Mouse (Mus musculus): ENCODE data around the gene Nsun5.
"Not testable (repeated sequence)": the region's sequence is repeated elsewhere in the genome, so short reads cannot be mapped to it uniquely, and the experiment has no call there.

Nsun5 gene

DNA sequence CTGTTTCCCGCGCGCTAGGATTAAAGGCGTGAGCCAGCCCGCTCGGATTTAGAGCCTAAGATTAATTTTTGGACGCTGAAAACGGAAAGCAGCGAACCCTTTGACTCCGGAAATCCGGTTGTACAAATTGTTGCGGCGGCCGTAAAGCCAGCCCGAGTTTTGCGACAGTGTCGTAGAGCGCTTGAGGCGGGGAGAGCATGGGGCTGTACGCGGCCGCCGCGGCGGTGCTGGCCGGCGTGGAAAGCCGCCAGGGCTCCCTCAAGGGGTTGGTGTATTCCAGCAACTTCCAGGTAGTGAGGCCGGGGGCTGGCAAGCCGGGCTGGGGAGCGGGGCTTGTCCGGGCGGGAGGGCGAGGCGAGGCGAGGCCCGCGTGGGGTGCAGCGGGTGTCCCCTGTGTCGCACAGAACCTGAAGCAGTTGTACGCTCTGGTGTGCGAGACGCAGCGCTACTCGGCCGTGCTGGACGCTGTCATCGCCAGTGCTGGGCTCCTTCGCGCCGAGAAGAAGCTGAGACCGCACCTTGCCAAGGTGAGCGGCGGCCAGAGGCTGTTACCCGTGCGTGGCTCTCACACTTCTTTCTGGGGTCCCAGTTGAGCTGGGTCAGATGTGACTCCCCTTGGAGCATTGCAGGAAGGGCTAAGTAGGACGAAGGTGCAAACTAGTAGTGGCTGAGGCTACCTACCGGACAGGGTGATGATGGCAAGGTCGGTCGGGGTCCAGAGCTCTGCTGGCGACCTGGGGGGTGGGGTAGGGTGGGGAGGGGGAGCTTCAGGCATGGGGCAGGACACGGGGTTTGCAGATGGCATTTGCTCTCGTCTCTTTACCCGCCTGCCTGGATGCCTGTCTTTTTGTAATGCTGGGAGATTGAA, at the start of gene Nsun5:
Gene Nsun5 (plus strand): TSS at position 167 of the 868 bp plus-strand sequence.
- DNase-seq: peak; percentile 98

GRCm38 (mm10) chr5:135322197-135322596, 47.6 kb upstream of the Nsun5 start:
- no peak for DNase-seq

DNA sequence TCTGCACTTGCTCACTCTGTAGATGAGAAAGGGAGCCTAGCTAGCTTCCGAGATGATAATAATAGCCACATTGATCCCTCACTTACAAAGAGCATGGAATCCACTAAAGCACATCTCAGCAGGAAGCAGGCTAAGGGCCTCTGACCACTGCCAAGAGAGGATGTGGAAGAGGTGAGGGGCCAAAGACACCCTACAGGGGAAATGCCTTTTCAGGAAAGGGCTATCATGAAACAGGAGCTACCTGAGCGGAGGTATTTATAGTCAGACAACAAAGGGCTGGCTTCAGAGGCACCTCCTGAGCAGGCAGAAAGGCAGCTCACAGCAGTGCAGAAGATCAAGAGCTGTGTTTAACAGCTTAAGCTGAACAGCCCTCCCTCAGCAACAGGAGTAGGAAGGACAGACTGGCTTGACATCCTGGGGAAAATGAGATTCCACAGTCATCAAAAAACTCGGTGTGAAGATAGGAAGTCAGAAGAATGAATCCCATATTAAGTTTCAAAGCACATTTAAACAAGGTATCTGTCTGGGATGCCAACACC, 43.6 kb upstream of the Nsun5 start:
- DNase-seq: no peak

DNA sequence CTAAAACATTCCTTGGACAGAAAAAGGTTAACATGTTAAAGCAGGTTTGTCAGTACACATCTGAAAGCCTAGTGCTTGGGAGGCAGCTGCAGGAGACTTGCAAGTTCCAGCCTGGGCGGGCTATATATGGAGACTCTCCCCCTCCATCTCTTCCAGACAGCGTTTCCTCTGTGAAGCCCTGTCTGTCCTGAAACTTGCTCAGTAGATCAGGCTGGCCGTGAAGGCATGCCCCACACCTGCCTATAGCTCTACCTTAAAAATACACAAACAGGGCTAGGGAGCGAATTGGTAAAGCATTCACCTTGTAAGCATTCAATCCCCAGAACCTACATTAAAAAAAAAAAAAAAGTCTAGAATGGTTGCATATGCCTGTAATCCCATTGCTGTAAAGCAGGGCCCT, 40.3 kb upstream of the Nsun5 start:
- no peak for DNase-seq

- no peak for DNase-seq
These were observed 39.6 kb upstream of the Nsun5 start for GRCm38 (mm10) chr5:135330201-135330600.

GRCm38 (mm10) chr5:135331161-135331560, 38.6 kb upstream of the Nsun5 start:
- no peak for DNase-seq

DNA sequence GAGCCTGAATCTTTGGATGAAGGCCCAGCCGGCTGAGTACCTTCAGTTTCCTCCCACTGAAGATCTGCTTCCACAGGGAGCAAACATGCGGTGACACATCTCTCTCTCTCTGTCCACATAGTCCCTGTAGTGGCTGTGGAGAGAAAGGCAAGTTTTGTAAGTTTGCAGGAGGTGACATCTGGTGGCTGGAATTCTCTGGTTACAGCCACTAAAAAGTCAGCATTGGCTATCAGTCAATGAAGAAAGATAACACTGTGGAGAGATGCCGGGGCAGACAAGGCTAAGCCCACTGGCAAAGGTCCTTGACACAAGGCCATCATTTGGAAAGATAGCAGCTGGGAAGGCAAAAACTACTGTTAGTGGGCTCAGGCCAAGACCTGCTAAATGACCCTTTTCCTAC, 32.2 kb upstream of the Nsun5 start:
- DNase-seq: no peak

- DNase-seq: no peak
These were observed 23.8 kb upstream of the Nsun5 start for GRCm38 (mm10) chr5:135345989-135346388.

DNA sequence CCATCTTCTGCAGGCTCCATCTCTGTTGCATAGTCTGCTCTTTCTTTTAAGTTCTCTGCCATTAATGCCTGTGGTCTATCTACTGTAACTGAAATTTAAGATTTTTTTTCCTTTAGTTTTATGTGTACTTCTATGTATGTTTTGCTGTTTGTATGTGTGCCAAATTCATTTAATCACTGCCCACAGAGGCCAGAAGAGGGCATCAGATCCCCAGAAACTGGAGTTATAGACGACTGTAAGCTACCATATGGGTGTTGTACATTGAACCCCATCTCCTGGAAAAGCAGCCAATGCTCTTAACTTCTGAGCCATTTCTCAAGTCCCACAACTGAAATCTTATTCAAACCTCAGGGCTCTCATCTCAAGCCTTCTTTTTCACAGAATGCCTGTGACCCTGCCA, 23.3 kb upstream of the Nsun5 start:
- DNase-seq: no peak

DNA sequence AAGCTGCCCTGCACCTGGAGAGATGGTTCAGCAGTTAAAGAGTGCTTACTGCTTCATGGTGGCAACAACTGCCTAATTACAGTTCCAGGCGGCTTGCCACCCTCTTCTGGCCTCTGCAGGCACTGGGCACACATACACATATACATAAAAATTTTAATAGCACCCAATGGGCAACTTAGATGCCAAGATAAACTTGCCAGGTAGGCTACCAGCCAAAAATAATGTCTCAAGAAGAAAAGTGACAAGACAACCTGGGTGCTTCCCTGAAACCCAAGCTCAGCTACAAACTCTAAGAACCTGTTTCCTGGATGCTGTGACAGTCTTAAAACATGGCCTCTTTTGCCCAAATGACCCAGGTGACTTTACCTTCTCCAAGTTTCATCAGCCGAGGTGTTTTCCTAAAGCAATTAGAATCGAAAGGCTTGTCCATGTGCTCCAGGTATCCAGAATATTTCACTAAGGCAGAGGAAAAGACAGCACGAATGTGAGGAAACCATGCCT, 22.2 kb upstream of the Nsun5 start:
- no peak for DNase-seq

- DNase-seq: no peak
These were observed 19.9 kb upstream of the Nsun5 start, which contains the start of gene Fkbp6 for GRCm38 (mm10) chr5:135349862-135350261. TSS of gene Fkbp6 (minus strand) at chr5:135350044.

GRCm38 (mm10) chr5:135351606-135352005, 18.1 kb upstream of the Nsun5 start:
- no peak for DNase-seq

DNA sequence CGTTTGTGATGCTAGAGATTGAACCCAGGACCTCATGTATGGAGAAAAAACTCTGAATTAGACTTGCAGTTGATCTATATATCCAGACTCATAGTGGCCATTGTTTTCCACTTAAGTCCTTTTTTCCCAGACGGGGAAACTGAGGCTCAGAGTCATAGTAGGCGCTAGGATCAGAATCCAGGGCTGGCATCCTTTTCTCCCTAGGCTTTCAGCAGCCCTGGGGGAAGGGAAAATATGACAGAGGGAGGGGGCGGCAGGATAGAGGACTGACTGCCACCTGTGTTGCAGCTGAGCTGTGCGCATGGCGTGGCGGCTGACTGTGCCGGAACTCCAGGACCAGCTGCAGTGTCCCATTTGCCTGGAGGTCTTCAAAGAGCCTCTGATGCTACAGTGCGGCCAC, 16.8 kb upstream of the Nsun5 start, which contains the start of gene Trim50:
Gene Trim50 (plus strand): TSS at position 301 of the 400 bp plus-strand sequence.
- no peak for DNase-seq

DNA sequence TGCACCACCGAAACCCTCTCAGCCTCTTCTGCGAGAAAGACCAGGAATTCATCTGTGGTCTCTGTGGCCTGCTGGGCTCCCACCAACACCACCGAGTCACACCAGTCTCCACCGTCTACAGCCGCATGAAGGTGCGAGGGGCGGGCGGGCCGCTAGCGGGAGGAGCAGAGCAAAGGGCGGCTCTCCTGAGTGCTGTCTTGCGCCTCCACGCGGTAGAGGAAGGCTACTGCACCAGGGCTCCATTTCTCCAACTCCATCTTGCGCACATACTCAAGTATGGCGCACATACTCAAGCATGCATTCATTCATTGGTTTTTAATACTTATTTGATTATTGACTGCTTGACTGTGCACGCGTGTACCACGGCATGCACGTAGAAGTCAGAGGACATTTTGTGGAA, 16.2 kb upstream of the Nsun5 start:
- DNase-seq: no peak

DNA sequence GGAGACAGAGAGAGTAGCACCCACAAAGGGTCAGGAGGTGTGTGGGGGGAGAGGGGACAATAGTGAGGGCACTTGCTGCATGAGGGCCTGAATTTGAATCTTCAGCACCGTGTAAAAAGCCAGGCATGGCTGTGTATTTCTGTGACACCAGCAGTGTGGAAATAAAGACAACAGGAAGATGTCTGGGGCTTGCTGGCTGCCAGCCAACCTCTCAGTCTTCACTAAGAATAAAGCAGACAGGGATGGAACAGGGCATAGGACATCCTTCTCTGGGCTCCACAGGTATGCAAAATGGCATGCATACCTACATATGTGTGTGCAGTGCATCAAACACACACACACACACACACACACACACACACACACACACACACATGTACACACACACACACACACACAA, 13.7 kb upstream of the Nsun5 start:
- DNase-seq: no peak

DNA sequence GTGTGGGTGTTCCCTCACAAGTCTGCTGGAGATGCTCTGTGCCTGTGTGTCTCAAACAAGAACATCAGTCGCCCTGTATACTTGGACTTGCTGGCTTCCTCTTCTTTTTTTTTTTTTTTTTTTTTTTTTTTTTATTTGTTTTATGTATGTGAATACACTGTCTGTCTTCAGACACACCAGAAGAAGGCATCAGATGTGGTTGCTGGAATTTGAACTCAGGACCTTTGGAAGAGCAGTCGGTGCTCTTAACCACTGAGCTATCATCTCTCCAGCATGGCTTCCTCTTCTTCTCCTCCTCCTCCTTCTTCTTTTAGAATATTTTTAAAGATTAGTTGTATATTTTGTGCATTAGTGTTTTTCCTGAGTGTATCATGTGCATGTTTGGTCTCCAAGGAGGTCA, 12.2 kb upstream of the Nsun5 start:
- DNase-seq: peak; percentile 51

DNA sequence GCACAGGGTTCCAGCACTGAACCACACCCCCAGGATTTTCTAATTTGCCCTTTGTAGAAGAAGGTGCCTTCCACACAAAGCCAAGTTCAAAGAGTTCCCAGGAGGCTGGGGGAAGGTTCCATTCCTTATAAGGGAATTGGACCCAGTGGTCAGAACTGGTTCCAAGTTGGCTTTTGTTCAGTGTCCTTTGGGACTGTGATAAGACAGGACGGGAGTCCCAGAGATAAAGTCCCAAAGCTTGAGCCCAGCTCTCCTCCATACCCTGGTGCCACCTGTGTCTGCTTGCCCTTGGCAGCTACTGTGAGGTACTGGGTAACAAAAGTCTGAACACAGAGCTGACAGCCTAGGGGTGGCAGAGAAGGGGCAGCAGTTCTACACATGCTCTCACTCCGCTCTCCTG, 10.0 kb upstream of the Nsun5 start:
- no peak for DNase-seq

- no peak for DNase-seq
These were observed 7.2 kb upstream of the Nsun5 start for GRCm38 (mm10) chr5:135362572-135362971.

- DNase-seq: peak; percentile 22
These were observed 6.2 kb upstream of the Nsun5 start for GRCm38 (mm10) chr5:135363540-135363939.

DNA sequence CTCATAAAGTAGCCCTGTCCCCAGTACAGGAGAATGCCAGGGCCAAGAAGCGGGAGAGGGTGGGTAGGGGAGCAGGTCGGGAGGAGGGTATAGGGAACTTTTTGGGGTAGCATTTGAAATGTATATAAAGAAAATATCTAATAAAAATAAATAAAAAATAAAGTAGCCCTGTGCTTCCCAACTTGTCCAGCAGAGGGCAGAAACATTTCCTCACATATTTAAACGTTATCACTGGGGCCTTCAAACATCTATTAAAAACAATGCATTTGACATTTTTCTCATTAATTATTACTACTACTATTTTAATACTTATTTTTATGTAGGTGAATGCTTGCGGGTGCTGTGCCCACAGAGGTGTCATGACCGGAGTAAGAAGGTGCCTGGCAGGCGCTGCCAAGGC, 1.9 kb upstream of the Nsun5 start:
- no peak for DNase-seq

- peak; percentile 22 for DNase-seq
These were observed 1.4 kb upstream of the Nsun5 start for GRCm38 (mm10) chr5:135368312-135368711.

GRCm38 (mm10) chr5:135369196-135369595, 557 bp upstream of the Nsun5 start:
- DNase-seq: not testable (repeated sequence)

GRCm38 (mm10) chr5:135371195-135371594, 1.4 kb downstream of the Nsun5 start:
- DNase-seq: no peak

- DNase-seq: no peak
These were observed 3.8 kb downstream of the Nsun5 start for GRCm38 (mm10) chr5:135373601-135374000.
